Mouse (Mus musculus): ENCODE results near the gene Tmem170.

DNA sequence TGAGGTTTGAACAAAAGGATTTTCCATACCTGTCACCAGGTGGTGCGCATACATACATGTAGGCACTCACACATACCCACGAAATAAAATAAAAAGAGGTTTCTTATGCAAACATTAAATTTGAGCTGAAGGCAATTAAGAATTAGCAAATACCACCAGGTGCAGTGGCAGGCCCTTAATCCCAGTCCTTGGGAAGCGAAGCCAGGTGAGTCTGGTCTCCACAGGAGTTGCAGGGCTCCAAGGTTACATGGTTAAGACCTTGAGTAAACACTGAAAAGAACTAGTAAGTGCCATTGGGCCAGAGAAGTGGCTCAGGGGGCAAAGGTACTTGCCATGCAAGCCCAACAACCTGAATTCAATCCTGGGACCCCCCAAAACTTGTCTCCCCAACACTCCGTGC lies 7.1 kb upstream of the Tmem170 start:
- TF ChIP-seq CTCF (IDR thresholded peaks at IDR 0.05; ENCODE audit: low read depth, low read length) = no peak
- no peak for TF ChIP-seq POLR2A (IDR thresholded peaks at IDR 0.05; ENCODE audit: borderline replicate concordance, low read depth, low read length)
